Mouse (Mus musculus) liver, embryonic 14.5 days (tissue): ENCODE data around the gene Zfp879.

ENCODE experiments used
- CTCF ChIP-seq: IDR thresholded peaks from 2 replicates; pipeline ENCODE4 v1.5.1; 2016; ENCODE audit warnings: antibody characterized with exemption, low read depth, control low read depth
- EP300 ChIP-seq: IDR thresholded peaks from 2 replicates; pipeline ENCODE4 v1.6.1; 2016; ENCODE audit warnings: antibody characterized with exemption, low read depth

DNA sequence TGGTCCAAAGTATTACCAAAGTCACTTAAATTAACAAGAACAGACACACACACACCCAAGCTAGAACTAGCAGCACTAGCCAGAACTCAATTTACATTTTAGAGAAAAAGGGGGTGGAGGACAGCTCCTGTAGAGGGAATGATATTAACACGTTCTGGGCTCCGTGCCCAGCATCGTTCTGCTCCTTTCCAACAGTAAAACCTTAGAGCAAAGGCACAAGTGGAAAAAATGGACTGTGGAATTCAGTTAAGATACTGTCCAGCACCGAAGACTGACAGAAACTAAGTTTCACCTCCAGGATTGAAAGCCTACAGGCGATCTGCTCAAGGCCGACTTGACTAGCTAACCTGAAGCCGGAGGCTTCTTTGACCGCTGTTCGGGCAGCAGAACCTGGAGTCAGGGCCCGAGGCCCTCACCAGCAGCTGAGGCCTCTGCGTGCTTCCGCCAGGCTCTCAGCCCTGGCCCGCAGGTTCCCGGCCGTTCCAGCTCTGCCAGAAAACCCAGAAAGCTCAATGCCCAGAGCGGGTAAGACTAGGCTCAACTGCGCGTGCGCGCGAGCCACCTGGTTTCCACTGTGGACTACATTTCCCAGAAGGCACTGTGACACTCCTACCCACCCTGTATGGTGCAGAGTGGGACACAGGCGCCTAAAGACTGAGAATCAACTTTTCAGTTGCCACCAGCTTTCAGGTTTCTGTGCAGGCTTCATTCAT lies at the start of gene Zfp879:
- TF ChIP-seq CTCF = no peak
- TF ChIP-seq EP300 = no peak
